Mouse (Mus musculus): Measurements from ENCODE around the gene Nt5c3b. TPM values are rescaled to one million over a fixed set of nuclear protein-coding genes. Genes with fewer than 3 reads are reported as not detected.

Gene Nt5c3b
- polyA plus RNA-seq, 1 experiment from 2014 or later, result 69.6 TPM

DNA sequence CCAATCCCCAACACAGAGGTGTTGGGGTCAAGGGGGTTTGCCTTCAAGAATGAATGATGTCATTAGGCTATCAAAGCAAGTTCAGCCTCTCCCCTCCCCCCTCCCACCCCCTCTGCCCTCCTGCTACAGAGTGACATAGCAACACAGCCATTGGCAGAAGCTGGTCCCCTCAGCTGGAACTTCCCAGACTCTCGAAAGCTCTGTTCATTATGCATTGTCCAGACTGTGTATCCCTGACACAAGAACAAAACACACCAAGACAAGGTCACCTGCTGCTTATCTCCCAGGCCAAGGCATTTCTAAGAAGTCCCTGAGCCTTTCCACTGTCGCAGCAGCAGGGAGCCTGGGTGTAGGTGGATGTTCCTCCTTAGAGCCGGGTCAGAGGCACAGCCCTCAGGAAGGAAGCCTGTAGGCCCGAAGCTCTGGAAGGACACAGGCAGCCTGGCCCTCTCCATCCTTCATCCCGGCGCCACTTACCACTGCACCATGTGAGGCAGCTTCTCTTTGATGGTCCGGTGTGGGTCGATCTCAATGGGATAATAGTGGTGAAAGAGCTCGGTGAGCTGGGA, 5.8 kb downstream of the Nt5c3b start:
- H3K36me3 ChIP-seq (ENCODE audit: control insufficient read depth, insufficient read depth, low read length), result peaks cover 11% of the 10 kb centered on the region
- TF ChIP-seq CTCF (IDR thresholded peaks at IDR 0.05; ENCODE audit: low read depth) (no peak), EP300 (optimal IDR thresholded peaks at IDR 0.05) (no peak)
- WGBS, result 82% methylated on average over 9 of the region's 9 CpGs

DNA sequence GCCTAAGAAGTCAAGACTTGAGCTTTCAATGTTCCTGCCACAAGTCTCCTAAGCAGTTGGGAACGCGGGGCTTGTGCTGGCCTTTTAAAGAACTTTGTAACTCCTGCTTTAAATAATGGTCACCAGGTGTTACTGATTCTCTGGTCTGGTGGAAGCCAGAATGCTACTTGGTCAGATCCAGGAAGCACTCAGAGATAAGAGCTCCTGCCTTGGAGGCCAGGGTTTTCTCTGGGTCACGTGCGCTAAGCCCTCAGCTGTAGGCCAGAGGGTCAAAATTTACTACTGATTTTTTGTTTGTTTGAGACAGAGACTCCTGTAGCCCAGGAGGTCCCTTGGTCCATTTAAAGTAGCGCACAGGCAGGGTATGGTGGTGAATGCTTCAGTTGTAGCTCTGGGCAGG, 9.6 kb downstream of the Nt5c3b start:
- H3K9ac ChIP-seq (ENCODE audit: low read length), result no peak overlapping the region
- no peak; the same call in 1 of the 2 replicates for ATAC-seq (ENCODE audit: low FRiP score, low TSS enrichment)
- H3K9me3 ChIP-seq (ENCODE audit: control insufficient read depth, low read length), result no peaks in the 10 kb centered on the region
- no peak overlapping the region for H3K27ac ChIP-seq (replicated peaks)
- H3K4me1 ChIP-seq (replicated peaks; ENCODE audit: control insufficient read depth, insufficient read depth), result no peaks in the 10 kb centered on the region
- peaks cover 11% of the 10 kb centered on the region for H3K36me3 ChIP-seq (ENCODE audit: control insufficient read depth, insufficient read depth, low read length)
- WGBS, result 87% methylated on average over 5 of the region's 5 CpGs
- no peak overlapping the region for H3K4me3 ChIP-seq (ENCODE audit: low read depth, low read length)
- no peak overlapping the region for H3K4me2 ChIP-seq (replicated peaks; ENCODE audit: low read depth)
- DNase-seq (ENCODE audit: low spot score), result no peak
- no peak for TF ChIP-seq CTCF (IDR thresholded peaks at IDR 0.05; ENCODE audit: low read depth)
- no peak for TF ChIP-seq EP300 (optimal IDR thresholded peaks at IDR 0.05)
- no peaks in the 10 kb centered on the region for H3K27me3 ChIP-seq (ENCODE audit: control insufficient read depth, insufficient read depth, low read length)

More for the DNA sequence above, 5.8 kb downstream of the Nt5c3b start:
- Histone ChIP-seq H3K9me3 (ENCODE audit: control insufficient read depth, low read length) (no peaks in the 10 kb centered on the region), H3K4me1 (replicated peaks; ENCODE audit: control insufficient read depth, insufficient read depth) (peaks cover 4% of the 10 kb centered on the region; the same call in 1 of the 2 replicates), H3K27me3 (ENCODE audit: control insufficient read depth, insufficient read depth, low read length) (no peaks in the 10 kb centered on the region), H3K27ac (replicated peaks) (no peak overlapping the region), H3K9ac (ENCODE audit: low read length) (no peak overlapping the region), H3K4me2 (replicated peaks; ENCODE audit: low read depth) (no peak overlapping the region), H3K4me3 (ENCODE audit: low read depth, low read length) (no peak overlapping the region)
- ATAC-seq (ENCODE audit: low FRiP score, low TSS enrichment) (no peak), DNase-seq (ENCODE audit: low spot score) (no peak)

DNA sequence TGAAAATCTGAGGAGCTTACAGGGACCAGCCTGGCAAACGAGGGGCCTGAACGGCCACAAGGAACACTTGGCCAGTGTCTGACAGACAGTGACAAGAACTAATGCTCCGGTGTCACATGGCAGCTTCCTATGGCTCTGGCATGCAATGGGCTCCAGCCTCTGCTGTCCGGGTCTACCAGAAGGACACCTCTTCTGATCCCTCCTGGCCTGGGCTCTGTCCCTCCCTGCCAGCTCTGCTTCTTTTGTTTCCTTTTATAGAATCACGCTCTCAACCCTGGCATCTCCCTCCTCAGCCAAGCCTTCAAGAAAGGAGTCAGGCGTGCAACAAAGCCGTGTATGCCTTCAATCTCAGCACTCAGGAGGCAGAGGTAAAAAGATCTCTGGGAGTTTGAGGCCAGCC, 11.6 kb downstream of the Nt5c3b start:
- Histone ChIP-seq H3K4me1 (replicated peaks; ENCODE audit: control insufficient read depth, insufficient read depth) (no peaks in the 10 kb centered on the region), H3K9ac (ENCODE audit: low read length) (no peak overlapping the region), H3K36me3 (ENCODE audit: control insufficient read depth, insufficient read depth, low read length) (peaks cover 2% of the 10 kb centered on the region; the same call in 1 of the 2 replicates), H3K27me3 (ENCODE audit: control insufficient read depth, insufficient read depth, low read length) (no peaks in the 10 kb centered on the region), H3K4me2 (replicated peaks; ENCODE audit: low read depth) (no peak overlapping the region), H3K9me3 (ENCODE audit: control insufficient read depth, low read length) (no peaks in the 10 kb centered on the region), H3K4me3 (ENCODE audit: low read depth, low read length) (no peak overlapping the region), H3K27ac (replicated peaks) (peak overlapping the region; percentile 70)
- 70% methylated on average over 7 of the region's 7 CpGs for WGBS
- TF ChIP-seq EP300 (optimal IDR thresholded peaks at IDR 0.05), result no peak
- DNase-seq (ENCODE audit: low spot score) (no peak), ATAC-seq (ENCODE audit: low FRiP score, low TSS enrichment) (no peak)

DNA sequence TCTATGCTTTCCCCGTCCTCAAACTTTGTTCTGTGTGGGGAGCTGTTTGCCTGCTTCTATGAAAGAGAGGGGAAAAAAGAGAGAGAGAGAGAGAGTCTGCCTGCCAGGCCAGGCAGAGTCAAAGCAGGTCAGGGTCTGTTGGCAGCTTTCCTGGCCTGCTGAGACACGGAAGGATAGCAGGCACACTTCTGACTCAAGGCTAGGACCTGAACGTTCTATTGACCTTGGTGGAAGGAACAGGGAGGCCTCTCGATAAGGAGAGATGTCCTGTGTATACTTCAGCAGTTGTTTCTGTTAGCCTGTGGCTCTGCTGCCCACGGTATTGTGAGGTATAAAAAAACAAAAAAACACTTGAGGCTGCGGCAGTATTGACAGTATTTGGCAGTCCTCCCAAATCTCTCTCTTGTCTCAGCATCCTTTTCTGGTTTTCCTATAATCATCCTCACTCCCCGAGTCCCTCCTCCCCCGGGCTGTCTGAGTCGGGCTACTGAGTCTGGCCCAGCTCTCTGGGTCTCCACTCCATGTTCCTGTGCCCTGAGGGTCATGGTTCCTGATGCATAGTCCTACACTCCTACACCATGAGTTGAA, 12.9 kb downstream of the Nt5c3b start:
- Histone ChIP-seq H3K4me2 (replicated peaks; ENCODE audit: low read depth) (no peak overlapping the region), H3K27me3 (ENCODE audit: control insufficient read depth, insufficient read depth, low read length) (no peaks in the 10 kb centered on the region), H3K9ac (ENCODE audit: low read length) (0 out of 2 replicates have a peak overlapping the region, but pooled peaks have one; percentile 35), H3K9me3 (ENCODE audit: control insufficient read depth, low read length) (no peaks in the 10 kb centered on the region), H3K4me1 (replicated peaks; ENCODE audit: control insufficient read depth, insufficient read depth) (no peaks in the 10 kb centered on the region), H3K27ac (replicated peaks) (peak overlapping the region; percentile 49; the same call in 1 of the 2 replicates), H3K4me3 (ENCODE audit: low read depth, low read length) (no peak overlapping the region), H3K36me3 (ENCODE audit: control insufficient read depth, insufficient read depth, low read length) (peaks cover 2% of the 10 kb centered on the region)
- WGBS, result 41% methylated on average over 9 of the region's 9 CpGs
- ATAC-seq (ENCODE audit: low FRiP score, low TSS enrichment) (no peak), DNase-seq (ENCODE audit: low spot score) (no peak)
- TF ChIP-seq EP300 (optimal IDR thresholded peaks at IDR 0.05), result no peak
- TF ChIP-seq CTCF (IDR thresholded peaks at IDR 0.05; ENCODE audit: low read depth), result no peak

DNA sequence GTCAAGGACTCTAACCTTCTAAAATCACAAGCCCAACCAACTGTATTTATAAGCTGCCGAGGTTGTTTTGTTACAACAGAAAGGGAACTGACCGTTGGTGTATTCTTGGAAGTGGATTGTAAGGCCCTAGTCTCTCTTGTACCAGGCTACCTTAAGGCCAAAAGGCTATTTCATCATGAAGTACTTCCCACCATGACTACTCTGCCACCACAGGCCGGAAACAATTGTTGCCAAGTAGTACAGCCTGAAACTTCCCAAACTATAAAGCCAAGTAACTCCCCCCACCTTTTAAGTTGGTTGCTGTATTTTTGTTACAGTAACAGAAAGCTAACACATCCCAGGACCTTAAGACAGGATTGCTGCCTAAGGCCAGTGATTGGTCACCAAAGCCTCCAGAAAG, 14.8 kb downstream of the Nt5c3b start:
- Histone ChIP-seq H3K9ac (ENCODE audit: low read length) (no peak overlapping the region), H3K4me1 (replicated peaks; ENCODE audit: control insufficient read depth, insufficient read depth) (no peaks in the 10 kb centered on the region), H3K4me2 (replicated peaks; ENCODE audit: low read depth) (no peak overlapping the region), H3K27ac (replicated peaks) (no peak overlapping the region), H3K27me3 (ENCODE audit: control insufficient read depth, insufficient read depth, low read length) (no peaks in the 10 kb centered on the region), H3K9me3 (ENCODE audit: control insufficient read depth, low read length) (no peaks in the 10 kb centered on the region), H3K36me3 (ENCODE audit: control insufficient read depth, insufficient read depth, low read length) (no peaks in the 10 kb centered on the region; the same call in 1 of the 2 replicates), H3K4me3 (ENCODE audit: low read depth, low read length) (no peak overlapping the region)
- no peak for TF ChIP-seq EP300 (optimal IDR thresholded peaks at IDR 0.05)
- TF ChIP-seq CTCF (IDR thresholded peaks at IDR 0.05; ENCODE audit: low read depth), result no peak
- 76% methylated on average over 3 of the region's 3 CpGs for WGBS
- ATAC-seq (ENCODE audit: low FRiP score, low TSS enrichment) (no peak), DNase-seq (ENCODE audit: low spot score) (no peak)

DNA sequence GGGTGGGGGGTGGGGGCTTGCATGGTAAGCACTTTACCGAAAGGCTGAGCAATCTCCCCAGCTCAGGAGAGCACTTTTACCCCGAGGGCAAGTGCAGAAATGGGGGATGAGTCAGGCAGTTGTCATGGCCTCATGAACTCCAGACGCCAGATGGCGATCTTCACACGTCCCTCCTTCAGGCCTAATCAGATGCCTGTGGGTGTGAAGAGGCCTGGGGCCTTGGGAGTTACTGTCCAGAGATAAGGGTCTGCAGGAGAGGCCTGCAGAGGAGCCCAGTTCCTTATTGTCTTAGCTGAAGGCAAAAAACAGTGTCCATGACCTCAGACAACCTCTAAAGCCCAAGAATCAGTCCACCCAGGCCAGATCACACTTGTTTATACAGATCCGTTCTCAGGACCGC, 15.8 kb downstream of the Nt5c3b start:
- Histone ChIP-seq H3K9me3 (ENCODE audit: control insufficient read depth, low read length) (no peaks in the 10 kb centered on the region), H3K4me3 (ENCODE audit: low read depth, low read length) (no peak overlapping the region), H3K36me3 (ENCODE audit: control insufficient read depth, insufficient read depth, low read length) (no peaks in the 10 kb centered on the region; the same call in 1 of the 2 replicates), H3K9ac (ENCODE audit: low read length) (no peak overlapping the region), H3K27ac (replicated peaks) (0 out of 2 replicates have a peak overlapping the region, but pooled peaks have one; percentile 5), H3K27me3 (ENCODE audit: control insufficient read depth, insufficient read depth, low read length) (no peaks in the 10 kb centered on the region), H3K4me1 (replicated peaks; ENCODE audit: control insufficient read depth, insufficient read depth) (no peaks in the 10 kb centered on the region), H3K4me2 (replicated peaks; ENCODE audit: low read depth) (no peak overlapping the region)
- TF ChIP-seq EP300 (optimal IDR thresholded peaks at IDR 0.05), result no peak
- peak; percentile 83 for TF ChIP-seq CTCF (IDR thresholded peaks at IDR 0.05; ENCODE audit: low read depth)
- DNase-seq (ENCODE audit: low spot score) (peak; percentile 55), ATAC-seq (ENCODE audit: low FRiP score, low TSS enrichment) (0 out of 2 replicates have a peak, but pooled peaks have one; percentile 33)
- WGBS, result 18% methylated on average over 7 of the region's 7 CpGs
